Mouse (Mus musculus): ENCODE results near the gene Miga2.

Miga2 gene

GRCm38 (mm10) chr2:30419112-30419511 lies 55.1 kb downstream of the Miga2 start:
- DNase-seq (ENCODE audit: low spot score): no peak

- DNase-seq (ENCODE audit: low spot score): no peak
Measured at GRCm38 (mm10) chr2:30421432-30421831, 57.4 kb downstream of the Miga2 start.

GRCm38 (mm10) chr2:30429156-30429555 lies 65.1 kb downstream of the Miga2 start:
- no peak for DNase-seq (ENCODE audit: low spot score)
